Mouse (Mus musculus) neural tube, embryonic 14.5 days (tissue): Measurements from ENCODE around the gene Foxo1. TPM values are rescaled to one million over a fixed set of nuclear protein-coding genes. Genes with fewer than 3 reads are reported as not detected.

ENCODE experiments used
- ATAC-seq: fragments of 200-750 bp; cut with Nextera tagmentation; 2 replicates; pipeline ENCODE4 v1.8.0; 2017; ENCODE audit warnings: low read depth, mild to moderate bottlenecking, moderate TSS enrichment, moderate library complexity
- H3K27ac ChIP-seq: fragments of 300-500 bp; sonication (generic); 2 replicates; pipeline ENCODE4 v1.5.1; 2014; ENCODE audit warnings: low read depth, mild to moderate bottlenecking, control low read depth, low read length, moderate library complexity, mixed read lengths
- H3K27me3 ChIP-seq: fragments of 300-500 bp; sonication (generic); 2 replicates; pipeline ENCODE4 v1.6.1; 2014; ENCODE audit warnings: low read length; ENCODE audit not compliant: control insufficient read depth, insufficient read depth
- H3K36me3 ChIP-seq: fragments of 300-500 bp; sonication (generic); 2 replicates; pipeline ENCODE4 v1.6.1; 2014; ENCODE audit warnings: low read length, mixed read lengths; ENCODE audit not compliant: control insufficient read depth, insufficient read depth
- H3K4me1 ChIP-seq: fragments of 300-500 bp; sonication (generic); 2 replicates; pipeline ENCODE4 v1.6.1; 2014; ENCODE audit warnings: low read length; ENCODE audit not compliant: control insufficient read depth, insufficient read depth
- H3K4me2 ChIP-seq: fragments of 300-500 bp; sonication (generic); 2 replicates; pipeline ENCODE4 v1.6.1; 2014; ENCODE audit warnings: mild to moderate bottlenecking, low read depth, low read length, control low read depth
- H3K4me3 ChIP-seq: fragments of 300-500 bp; sonication (generic); 2 replicates; pipeline ENCODE4 v1.5.1; 2014; ENCODE audit warnings: low read depth, low read length, control low read depth, mixed read lengths
- H3K9ac ChIP-seq: fragments of 300-500 bp; sonication (generic); replicated peaks from 2 replicates; pipeline ENCODE4 v1.6.1; 2014; ENCODE audit warnings: low read depth, mild to moderate bottlenecking, control low read depth, low read length, mixed read lengths
- H3K9me3 ChIP-seq: fragments of 300-500 bp; sonication (generic); 2 replicates; pipeline ENCODE4 v1.6.1; 2016; ENCODE audit warnings: low read length; ENCODE audit not compliant: control insufficient read depth
- WGBS: fragments of 180-500 bp; shearing (Covaris S2); extraction: QIAGEN DNeasy Blood & Tissue Kit; methylation state at CpG from one replicate; pipeline ENCODE4 v1.1.7; 2014; 5-methylcytosine and 5-hydroxymethylcytosine counted together
- polyA plus RNA-seq: library from polyadenylated mRNA; unstranded; fragments of >200 nt; fragmentation: Nextera tagmentation; extraction: Ambion mirVana; gene quantifications from 2 replicates; pipeline ENCODE4 v1.2.1, GENCODE M21; 2014

Gene Foxo1
- polyA plus RNA-seq, 1 experiment from 2014 or later, result 2.1 TPM

DNA sequence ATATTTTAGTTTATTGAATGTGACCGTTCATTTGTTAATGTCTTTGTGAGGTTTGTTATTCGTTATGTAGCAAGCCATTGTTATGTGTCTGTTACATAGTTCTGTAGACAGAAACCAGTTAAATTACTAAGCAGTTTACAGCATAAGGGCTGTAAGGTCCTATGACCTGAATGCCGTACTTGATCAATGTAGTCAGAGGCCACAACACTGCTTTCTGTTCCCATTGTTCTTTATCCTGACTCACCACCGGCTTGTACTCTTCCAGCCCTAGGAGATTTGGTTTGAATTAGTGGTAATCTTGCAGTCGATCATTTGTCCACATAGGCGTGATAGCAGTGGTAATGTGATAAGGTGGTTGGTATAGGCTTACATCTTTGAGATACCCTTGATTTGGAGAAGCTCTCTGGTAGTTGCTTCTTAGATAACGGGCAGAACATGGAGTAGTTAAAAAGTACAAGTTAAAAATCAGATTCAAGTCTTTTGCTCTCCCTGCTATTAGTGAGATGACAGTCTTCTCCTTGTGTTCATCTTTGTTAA lies 28.2 kb downstream of the Foxo1 start:
- H3K4me3 ChIP-seq, result no peak overlapping the region
- H3K4me1 ChIP-seq, result no peaks in the 10 kb centered on the region
- 75% methylated on average over 7 of the region's 7 CpGs for WGBS
- H3K36me3 ChIP-seq, result no peaks in the 10 kb centered on the region
- no peak for ATAC-seq
- no peaks in the 10 kb centered on the region for H3K27me3 ChIP-seq
- no peak overlapping the region for H3K27ac ChIP-seq
- H3K9ac ChIP-seq, result no peak overlapping the region
- H3K9me3 ChIP-seq, result no peaks in the 10 kb centered on the region
- no peak overlapping the region for H3K4me2 ChIP-seq

DNA sequence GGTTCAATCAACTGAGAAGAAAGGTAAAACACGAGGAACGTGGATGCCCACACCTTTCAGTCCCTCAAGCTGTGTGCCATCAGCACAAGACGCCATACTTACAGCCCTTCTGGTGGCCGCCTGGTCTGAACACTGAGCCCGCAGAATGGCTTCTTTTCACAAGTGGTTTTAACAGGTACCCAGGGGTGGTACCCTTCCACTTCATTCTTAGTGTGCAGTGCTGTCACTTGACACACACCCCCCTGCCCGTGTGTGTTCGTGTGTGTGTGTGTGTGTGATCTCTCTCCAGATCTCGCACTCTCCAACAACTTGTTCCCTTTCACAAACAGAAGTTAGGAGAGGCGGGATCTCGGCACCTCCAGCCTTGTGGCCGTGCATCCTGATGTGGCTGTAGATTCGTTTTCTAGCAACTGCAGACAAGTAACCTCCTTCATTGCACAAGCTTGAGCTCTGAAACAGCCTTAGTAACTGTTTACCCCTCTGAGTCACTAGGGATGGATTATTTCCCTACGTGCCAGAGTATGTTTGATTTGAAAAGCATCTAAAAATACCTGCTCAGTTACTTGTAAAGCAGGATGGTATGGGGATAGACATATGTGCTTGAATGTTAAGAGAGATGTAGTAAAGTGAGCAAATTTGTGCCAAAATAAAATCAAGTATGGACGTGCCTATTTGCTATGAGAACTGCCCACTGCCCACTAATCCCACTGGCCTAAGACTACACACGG lies 29.3 kb downstream of the Foxo1 start:
- H3K4me2 ChIP-seq, result no peak overlapping the region
- H3K4me3 ChIP-seq, result no peak overlapping the region
- ATAC-seq, result no peak
- H3K4me1 ChIP-seq, result no peaks in the 10 kb centered on the region
- no peaks in the 10 kb centered on the region for H3K9me3 ChIP-seq
- no peaks in the 10 kb centered on the region for H3K27me3 ChIP-seq
- H3K27ac ChIP-seq, result no peak overlapping the region
- H3K36me3 ChIP-seq, result no peaks in the 10 kb centered on the region
- H3K9ac ChIP-seq, result no peak overlapping the region
- 88% methylated on average over 15 of the region's 15 CpGs for WGBS

- no peaks in the 10 kb centered on the region for H3K4me1 ChIP-seq
- H3K9ac ChIP-seq, result no peak overlapping the region
- no peak overlapping the region for H3K4me3 ChIP-seq
- H3K36me3 ChIP-seq, result no peaks in the 10 kb centered on the region
- 89% methylated on average over 4 of the region's 4 CpGs for WGBS
- no peaks in the 10 kb centered on the region for H3K9me3 ChIP-seq
- H3K27me3 ChIP-seq, result no peaks in the 10 kb centered on the region
- no peak for ATAC-seq
- H3K27ac ChIP-seq, result no peak overlapping the region
- no peak overlapping the region for H3K4me2 ChIP-seq
Observed at GRCm38 (mm10) chr3:52298683-52299082, 30.5 kb downstream of the Foxo1 start.

DNA sequence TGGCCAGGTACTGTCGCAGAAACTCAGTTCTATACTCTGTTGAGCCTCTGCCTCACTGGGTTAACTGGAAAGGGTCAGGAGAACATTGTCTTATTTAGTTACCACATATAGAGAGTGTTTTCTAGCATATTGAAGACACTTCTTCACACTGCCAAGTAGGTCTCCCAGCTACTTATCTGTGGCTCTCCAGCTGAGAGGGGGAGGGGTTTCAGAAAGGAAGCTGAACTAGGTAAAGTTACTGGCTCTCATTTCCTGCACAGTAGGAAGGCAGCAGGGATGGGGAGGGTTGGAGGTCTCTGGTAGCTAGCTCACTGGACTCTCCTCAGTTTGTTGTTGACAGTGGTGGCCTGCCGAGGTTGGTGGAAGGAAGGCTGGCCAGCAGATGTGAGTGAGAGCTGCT lies 31.2 kb downstream of the Foxo1 start:
- no peaks in the 10 kb centered on the region for H3K9me3 ChIP-seq
- ATAC-seq, result no peak
- no peaks in the 10 kb centered on the region for H3K27me3 ChIP-seq
- H3K4me3 ChIP-seq, result no peak overlapping the region
- no peak overlapping the region for H3K4me2 ChIP-seq
- no peaks in the 10 kb centered on the region for H3K36me3 ChIP-seq
- 53% methylated on average over 2 of the region's 2 CpGs for WGBS
- H3K9ac ChIP-seq, result no peak overlapping the region
- no peaks in the 10 kb centered on the region for H3K4me1 ChIP-seq
- H3K27ac ChIP-seq, result no peak overlapping the region

GRCm38 (mm10) chr3:52300517-52300916 lies 32.4 kb downstream of the Foxo1 start:
- no peak overlapping the region for H3K9ac ChIP-seq
- H3K9me3 ChIP-seq, result no peaks in the 10 kb centered on the region
- H3K27me3 ChIP-seq, result no peaks in the 10 kb centered on the region
- H3K4me1 ChIP-seq, result no peaks in the 10 kb centered on the region
- 84% methylated on average over 6 of the region's 6 CpGs for WGBS
- no peak overlapping the region for H3K27ac ChIP-seq
- no peak overlapping the region for H3K4me3 ChIP-seq
- H3K4me2 ChIP-seq, result no peak overlapping the region
- no peak for ATAC-seq
- H3K36me3 ChIP-seq, result no peaks in the 10 kb centered on the region

- H3K36me3 ChIP-seq, result no peaks in the 10 kb centered on the region
- H3K9me3 ChIP-seq, result no peaks in the 10 kb centered on the region
- no peak for ATAC-seq
- H3K4me3 ChIP-seq, result no peak overlapping the region
- no peak overlapping the region for H3K9ac ChIP-seq
- 88% methylated on average over 5 of the region's 5 CpGs for WGBS
- no peak overlapping the region for H3K27ac ChIP-seq
- H3K27me3 ChIP-seq, result no peaks in the 10 kb centered on the region
- H3K4me2 ChIP-seq, result no peak overlapping the region
- no peaks in the 10 kb centered on the region for H3K4me1 ChIP-seq
Observed at GRCm38 (mm10) chr3:52303301-52303700, 35.2 kb downstream of the Foxo1 start.

GRCm38 (mm10) chr3:52308586-52309321 lies 40.6 kb downstream of the Foxo1 start:
- Histone ChIP-seq H3K27ac (no peak overlapping the region), H3K36me3 (no peaks in the 10 kb centered on the region), H3K27me3 (no peaks in the 10 kb centered on the region), H3K4me2 (no peak overlapping the region), H3K9me3 (no peaks in the 10 kb centered on the region), H3K9ac (no peak overlapping the region), H3K4me3 (no peak overlapping the region), H3K4me1 (no peaks in the 10 kb centered on the region)
- ATAC-seq, result no peak
- 72% methylated on average over 5 of the region's 5 CpGs for WGBS

DNA sequence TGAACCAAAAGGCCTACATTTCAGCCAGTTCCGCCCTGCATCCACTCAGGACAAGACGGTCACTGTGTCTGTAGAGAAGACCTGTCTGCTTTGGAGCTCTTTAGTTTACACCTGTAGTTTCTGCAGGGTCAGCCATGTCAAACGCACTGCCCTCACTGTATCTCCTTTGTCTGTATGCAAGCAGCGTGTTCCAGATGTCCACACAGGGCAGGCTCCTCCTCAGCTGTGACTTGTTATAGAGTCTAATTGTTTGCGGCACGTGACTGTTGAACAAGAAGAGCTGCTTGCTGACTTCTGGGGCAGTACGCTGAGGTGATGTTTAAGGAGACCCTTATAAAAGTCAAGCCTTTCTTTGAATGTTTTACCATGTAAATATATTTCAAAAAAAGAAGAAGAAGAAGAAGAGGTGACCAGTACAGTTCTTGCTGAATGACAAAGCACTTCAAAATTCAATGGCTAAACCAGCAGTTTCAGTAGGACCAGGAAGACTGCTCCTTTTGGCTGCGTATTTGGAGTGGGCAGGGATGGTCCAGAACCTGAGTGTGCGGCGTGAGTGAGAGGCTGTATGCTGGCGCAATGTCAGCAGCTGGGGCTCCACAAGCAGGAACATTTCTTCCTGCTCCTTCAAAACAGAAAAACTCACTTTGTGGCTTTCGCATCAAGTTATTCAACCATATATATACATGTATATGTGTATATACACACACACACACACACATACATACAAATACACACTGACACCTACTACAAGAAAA lies 52.6 kb downstream of the Foxo1 start:
- Histone ChIP-seq H3K9ac (no peak overlapping the region), H3K4me3 (no peak overlapping the region), H3K27me3 (no peaks in the 10 kb centered on the region), H3K4me1 (0 out of 2 replicates have a peak, but pooled peaks cover 3% of the 10 kb centered on the region), H3K9me3 (no peaks in the 10 kb centered on the region), H3K36me3 (no peaks in the 10 kb centered on the region), H3K4me2 (no peak overlapping the region), H3K27ac (no peak overlapping the region)
- 90% methylated on average over 12 of the region's 12 CpGs for WGBS
- ATAC-seq, result no peak
